Mouse (Mus musculus): ENCODE results near the gene Kalrn. TPM values are rescaled to one million over a fixed set of nuclear protein-coding genes. Genes with fewer than 3 reads are reported as not detected.

The Kalrn gene
- polyA plus RNA-seq, 1 experiment, result 309 TPM

DNA sequence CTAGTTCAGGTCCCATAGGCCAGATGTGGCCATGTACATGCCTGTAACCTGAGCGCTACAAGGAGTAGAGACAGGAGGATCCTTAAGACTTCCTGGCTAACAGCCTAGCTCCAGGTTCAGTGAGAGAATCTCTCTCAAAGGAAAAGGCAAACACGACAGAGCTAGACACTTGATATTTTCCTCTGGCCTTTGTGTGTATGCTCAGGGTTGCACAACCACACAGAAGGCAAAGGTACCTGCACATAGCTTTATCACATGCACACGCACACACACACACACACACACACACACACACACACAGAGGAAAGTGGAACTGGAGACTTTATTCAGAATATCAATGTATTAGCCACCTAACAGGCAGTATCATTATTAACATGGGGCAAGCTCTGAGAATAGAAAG lies 219.3 kb downstream of the Kalrn start:
- TF ChIP-seq FLI1 (IDR thresholded peaks at IDR 0.05; ENCODE audit: low read length) (no peak), GATA1 (IDR thresholded peaks at IDR 0.05; ENCODE audit: borderline replicate concordance, low read length) (no peak)
- no peak overlapping the region for H3K4me3 ChIP-seq (replicated peaks)

DNA sequence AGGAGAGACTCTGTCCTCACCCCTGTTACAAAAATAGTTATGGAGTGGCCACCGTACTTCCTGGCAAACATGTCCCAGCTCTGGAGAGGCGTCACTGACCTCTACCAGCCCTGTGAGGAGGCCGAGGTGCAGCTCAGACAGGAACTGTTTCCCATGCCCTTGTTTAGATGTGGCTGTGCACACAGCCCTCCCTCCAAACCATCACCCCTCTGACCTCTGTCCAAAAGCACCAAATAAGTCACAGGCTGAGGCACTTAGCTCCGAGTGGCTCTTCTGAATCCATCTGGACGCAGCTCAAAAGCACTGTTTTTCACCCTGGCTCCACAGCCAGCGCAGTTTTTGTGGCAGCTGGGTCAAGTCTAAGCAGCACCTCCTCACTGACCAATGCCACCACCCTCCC lies 220.6 kb downstream of the Kalrn start:
- Histone ChIP-seq H3K4me3 (replicated peaks) (no peak overlapping the region), H3K9me3 (no peaks in the 10 kb centered on the region), H3K36me3 (replicated peaks; ENCODE audit: low read length) (no peaks in the 10 kb centered on the region), H3K27me3 (replicated peaks) (peaks cover 38% of the 10 kb centered on the region), H3K4me1 (peaks cover 7% of the 10 kb centered on the region)
- TF ChIP-seq FLI1 (IDR thresholded peaks at IDR 0.05; ENCODE audit: low read length) (no peak), GATA1 (IDR thresholded peaks at IDR 0.05; ENCODE audit: borderline replicate concordance, low read length) (no peak)

More for the DNA sequence above, 219.3 kb downstream of the Kalrn start:
- peaks cover 5% of the 10 kb centered on the region for H3K4me1 ChIP-seq
- H3K36me3 ChIP-seq (replicated peaks; ENCODE audit: low read length), result no peaks in the 10 kb centered on the region
- no peaks in the 10 kb centered on the region for H3K9me3 ChIP-seq
- H3K27me3 ChIP-seq (replicated peaks), result peaks cover 41% of the 10 kb centered on the region

DNA sequence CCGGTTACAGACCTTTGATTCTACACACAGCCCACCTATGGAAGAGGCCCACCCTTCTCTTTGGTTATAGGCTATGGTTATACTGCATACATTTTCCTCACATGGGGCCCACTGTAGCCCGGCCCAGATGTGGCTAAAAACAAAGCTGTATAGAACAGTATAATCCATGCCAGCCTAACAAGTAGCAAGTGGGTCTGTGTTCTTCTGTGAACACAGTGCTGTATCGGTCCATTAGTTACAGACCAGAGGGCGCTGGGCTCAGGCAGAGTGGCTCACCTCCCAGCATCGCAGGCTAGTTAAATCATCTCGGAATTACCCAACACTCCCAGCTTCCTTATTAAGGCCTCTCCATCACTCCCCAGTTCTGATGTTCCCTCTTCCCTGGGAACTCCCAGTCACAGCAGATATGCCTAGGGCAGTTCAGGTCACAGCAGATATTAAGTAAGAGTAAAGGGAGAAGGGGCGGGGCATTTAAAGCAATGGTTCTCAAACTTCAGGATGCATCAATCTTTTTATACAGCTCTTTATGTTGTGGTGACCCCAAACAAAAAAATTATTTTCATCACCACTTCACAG lies 221.7 kb downstream of the Kalrn start:
- Histone ChIP-seq H3K27me3 (replicated peaks) (peaks cover 37% of the 10 kb centered on the region), H3K36me3 (replicated peaks; ENCODE audit: low read length) (no peaks in the 10 kb centered on the region), H3K4me3 (replicated peaks) (no peak overlapping the region), H3K4me1 (peaks cover 10% of the 10 kb centered on the region), H3K9me3 (no peaks in the 10 kb centered on the region)
- TF ChIP-seq FLI1 (IDR thresholded peaks at IDR 0.05; ENCODE audit: low read length) (no peak), GATA1 (IDR thresholded peaks at IDR 0.05; ENCODE audit: borderline replicate concordance, low read length) (no peak)

DNA sequence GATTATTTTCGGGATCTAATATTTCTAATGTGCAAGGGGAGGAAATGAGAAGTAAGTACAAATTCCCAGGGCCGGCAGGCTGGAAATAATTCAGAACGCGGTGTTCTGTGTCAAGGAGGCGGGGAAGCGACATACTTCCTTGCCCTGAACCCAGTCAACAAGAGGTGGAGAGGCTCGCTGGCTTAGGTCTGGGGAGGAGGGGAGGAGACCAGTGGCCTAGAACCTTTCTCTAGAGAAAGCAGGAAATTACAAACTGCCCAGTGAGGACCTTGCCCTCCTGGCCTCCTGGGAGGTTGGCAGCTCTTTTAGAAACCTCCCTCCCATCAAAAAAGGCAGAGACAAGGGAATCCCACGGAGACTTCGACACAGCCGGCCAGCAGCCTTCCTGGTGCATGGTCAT lies 225.8 kb downstream of the Kalrn start:
- H3K9me3 ChIP-seq, result no peaks in the 10 kb centered on the region
- no peak for TF ChIP-seq GATA1 (IDR thresholded peaks at IDR 0.05; ENCODE audit: borderline replicate concordance, low read length)
- peaks cover 35% of the 10 kb centered on the region for H3K4me1 ChIP-seq
- H3K36me3 ChIP-seq (replicated peaks; ENCODE audit: low read length), result no peaks in the 10 kb centered on the region
- H3K27me3 ChIP-seq (replicated peaks), result peaks cover 26% of the 10 kb centered on the region
- no peak overlapping the region for H3K4me3 ChIP-seq (replicated peaks)

DNA sequence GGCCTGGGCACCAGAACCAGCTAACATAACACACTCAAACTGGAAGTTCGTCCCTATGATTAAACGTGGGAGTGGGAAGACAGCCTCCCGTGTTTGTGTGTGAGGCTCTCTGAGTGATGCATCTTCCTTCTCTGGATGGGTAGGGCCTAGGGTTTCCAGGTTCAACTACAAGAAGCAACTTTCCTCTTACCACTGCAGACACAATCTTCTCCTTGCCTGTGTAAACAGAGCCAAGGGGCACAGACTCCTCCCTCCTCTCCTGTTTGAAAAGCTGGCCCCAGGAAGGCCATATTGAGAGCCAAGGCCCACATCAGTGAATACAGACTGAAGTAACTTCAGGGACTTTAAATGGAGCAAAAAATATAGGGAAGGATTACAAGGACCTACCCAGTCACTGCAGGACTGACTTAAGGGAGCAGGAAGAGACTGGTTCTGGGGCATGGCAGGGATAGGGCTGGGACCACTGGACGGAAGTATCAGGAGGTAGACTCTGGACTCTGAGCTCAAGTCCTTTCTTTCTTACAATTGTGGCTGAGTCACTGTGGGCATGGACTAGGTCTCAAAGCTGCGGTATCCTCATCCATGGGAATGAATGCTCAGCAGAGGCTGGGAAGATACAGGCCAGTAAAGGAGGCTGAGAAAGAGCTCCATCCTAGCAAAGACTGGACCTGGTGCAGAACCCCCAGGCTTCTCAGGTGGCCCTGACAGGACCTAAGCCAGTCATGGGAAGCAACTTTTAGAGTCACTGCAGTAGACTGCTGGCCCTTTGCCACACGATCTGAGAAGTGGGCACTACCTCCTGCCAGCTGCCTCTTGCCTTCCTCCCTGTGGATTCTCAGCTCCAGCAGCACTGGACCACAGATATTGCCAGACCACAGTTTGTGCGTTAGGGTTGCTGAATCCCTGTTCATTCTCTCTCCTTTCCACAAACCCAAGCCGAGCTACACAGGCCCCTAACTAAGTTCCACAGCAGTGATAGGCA lies 228.1 kb downstream of the Kalrn start:
- TF ChIP-seq GATA1 (IDR thresholded peaks at IDR 0.05; ENCODE audit: borderline replicate concordance, low read length) (no peak), FLI1 (IDR thresholded peaks at IDR 0.05; ENCODE audit: low read length) (no peak)
- H3K9me3 ChIP-seq, result no peaks in the 10 kb centered on the region
- H3K4me3 ChIP-seq (replicated peaks), result no peak overlapping the region
- peaks cover 27% of the 10 kb centered on the region for H3K27me3 ChIP-seq (replicated peaks)
- H3K4me1 ChIP-seq, result peaks cover 55% of the 10 kb centered on the region
- no peaks in the 10 kb centered on the region for H3K36me3 ChIP-seq (replicated peaks; ENCODE audit: low read length)

DNA sequence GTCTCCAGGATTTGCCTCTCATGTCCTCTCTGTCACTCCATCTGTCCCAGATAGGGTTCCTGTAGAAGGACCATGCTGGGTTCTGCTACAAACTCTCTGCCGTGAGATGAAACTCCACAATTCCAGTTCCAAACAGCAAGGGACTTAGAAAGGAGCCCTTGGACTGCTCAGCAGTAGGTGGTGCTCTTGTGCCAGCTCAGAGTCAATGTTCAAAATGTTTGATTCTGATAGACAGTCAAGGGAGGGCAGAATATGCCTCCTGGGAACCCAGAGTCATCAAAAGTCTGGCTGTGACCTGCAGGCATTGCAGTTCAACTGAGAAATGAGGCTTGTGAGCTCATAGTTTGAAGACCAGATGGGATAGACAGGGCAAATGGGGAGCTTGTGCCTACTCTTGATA lies 229.4 kb downstream of the Kalrn start:
- peaks cover 55% of the 10 kb centered on the region for H3K4me1 ChIP-seq
- no peaks in the 10 kb centered on the region for H3K36me3 ChIP-seq (replicated peaks; ENCODE audit: low read length)
- no peak overlapping the region for H3K4me3 ChIP-seq (replicated peaks)
- TF ChIP-seq FLI1 (IDR thresholded peaks at IDR 0.05; ENCODE audit: low read length), result no peak
- no peak for TF ChIP-seq GATA1 (IDR thresholded peaks at IDR 0.05; ENCODE audit: borderline replicate concordance, low read length)
- H3K27me3 ChIP-seq (replicated peaks), result peaks cover 27% of the 10 kb centered on the region
- no peaks in the 10 kb centered on the region for H3K9me3 ChIP-seq

DNA sequence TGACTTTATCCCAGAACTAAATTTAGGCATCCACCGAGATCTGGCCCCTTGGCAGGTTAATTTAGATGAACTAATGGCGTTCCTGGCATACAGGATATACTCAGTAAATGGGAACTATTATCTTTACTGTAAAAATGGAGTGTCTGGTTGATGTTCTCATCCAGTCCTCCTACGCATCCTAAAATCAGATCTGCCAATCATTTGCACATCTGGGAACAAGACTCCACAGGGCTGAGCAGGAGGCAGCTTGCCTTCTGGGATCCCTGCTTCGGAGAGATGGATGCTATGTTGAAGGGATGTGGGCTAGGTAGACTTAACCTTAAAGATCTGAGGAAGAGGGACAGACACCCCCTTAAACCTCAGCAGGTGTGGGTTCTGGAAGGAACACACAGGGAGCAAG lies 230.2 kb downstream of the Kalrn start:
- H3K9me3 ChIP-seq, result no peaks in the 10 kb centered on the region
- peaks cover 27% of the 10 kb centered on the region for H3K27me3 ChIP-seq (replicated peaks)
- H3K4me3 ChIP-seq (replicated peaks), result no peak overlapping the region
- no peak for TF ChIP-seq GATA1 (IDR thresholded peaks at IDR 0.05; ENCODE audit: borderline replicate concordance, low read length)
- no peak for TF ChIP-seq FLI1 (IDR thresholded peaks at IDR 0.05; ENCODE audit: low read length)
- H3K36me3 ChIP-seq (replicated peaks; ENCODE audit: low read length), result no peaks in the 10 kb centered on the region
- H3K4me1 ChIP-seq, result peaks cover 55% of the 10 kb centered on the region

DNA sequence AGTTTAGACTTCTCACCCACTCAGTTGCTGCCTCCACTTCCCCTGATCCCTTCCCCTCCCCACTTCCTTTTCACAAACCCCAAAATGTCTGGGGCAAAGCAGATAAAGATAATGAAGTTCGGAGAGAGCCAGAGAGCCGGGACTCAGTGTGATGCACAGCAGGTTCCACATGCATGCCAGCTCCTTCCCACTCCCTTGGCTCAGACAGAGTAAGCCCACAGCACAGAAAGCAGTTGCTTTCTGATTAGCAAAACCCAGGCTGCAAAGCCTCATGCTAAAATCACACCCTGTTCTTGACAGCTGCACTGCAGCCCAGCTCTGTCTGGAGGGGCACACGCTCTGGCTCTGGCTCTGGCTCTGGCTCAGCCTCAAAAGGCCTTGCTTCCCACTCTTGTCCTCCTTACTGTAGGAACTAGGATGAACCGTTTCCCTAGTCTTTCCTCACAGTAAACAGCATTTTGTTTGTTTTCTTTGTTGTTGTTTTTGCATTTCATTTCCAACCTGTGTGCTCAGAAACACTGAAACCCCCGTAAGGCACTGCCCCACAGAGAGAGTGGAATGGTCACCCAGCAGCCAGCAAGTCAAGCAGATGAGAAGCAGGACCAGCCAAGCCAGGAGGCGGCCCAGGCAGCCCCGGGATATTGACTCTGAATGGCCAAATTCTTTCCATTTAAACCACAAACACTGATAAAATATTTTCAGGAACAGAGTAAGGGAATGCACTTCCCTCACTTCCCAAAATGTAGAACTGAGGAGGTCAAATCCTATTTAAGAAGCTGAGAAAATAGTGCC lies 230.8 kb downstream of the Kalrn start:
- Histone ChIP-seq H3K4me3 (replicated peaks) (peak overlapping the region; percentile 70), H3K9me3 (no peaks in the 10 kb centered on the region), H3K36me3 (replicated peaks; ENCODE audit: low read length) (no peaks in the 10 kb centered on the region), H3K4me1 (peaks cover 51% of the 10 kb centered on the region), H3K27me3 (replicated peaks) (peaks cover 21% of the 10 kb centered on the region)
- TF ChIP-seq GATA1 (IDR thresholded peaks at IDR 0.05; ENCODE audit: borderline replicate concordance, low read length) (no peak), FLI1 (IDR thresholded peaks at IDR 0.05; ENCODE audit: low read length) (no peak)

DNA sequence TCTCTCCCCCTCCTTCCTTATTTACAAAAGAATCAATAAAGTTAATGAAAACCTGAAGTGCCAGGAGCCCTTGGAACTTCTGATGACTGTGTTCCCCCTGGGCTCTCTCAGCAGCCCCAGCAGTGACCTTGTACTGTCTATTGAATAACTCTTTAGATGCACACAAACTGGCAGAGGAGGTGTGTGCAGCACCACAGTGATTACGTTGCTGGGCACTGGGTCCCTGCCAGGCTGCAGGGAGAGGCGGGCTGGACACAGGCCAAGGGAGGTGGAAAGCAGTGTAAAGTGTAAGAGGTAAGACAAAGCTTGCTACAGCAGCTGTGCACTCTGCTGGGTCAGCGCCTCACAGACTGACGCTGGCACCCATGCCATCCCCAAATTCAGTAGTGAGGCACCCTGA lies 238.4 kb downstream of the Kalrn start:
- peaks cover 5% of the 10 kb centered on the region for H3K4me1 ChIP-seq
- H3K27me3 ChIP-seq (replicated peaks), result peaks cover 29% of the 10 kb centered on the region
- no peak overlapping the region for H3K4me3 ChIP-seq (replicated peaks)
- H3K9me3 ChIP-seq, result no peaks in the 10 kb centered on the region
- no peaks in the 10 kb centered on the region for H3K36me3 ChIP-seq (replicated peaks; ENCODE audit: low read length)
- TF ChIP-seq FLI1 (IDR thresholded peaks at IDR 0.05; ENCODE audit: low read length) (no peak), GATA1 (IDR thresholded peaks at IDR 0.05; ENCODE audit: borderline replicate concordance, low read length) (no peak)

Measured in megakaryocyte, embryonic 14.5 days (primary cell).